Mouse (Mus musculus): Measurements from ENCODE around the gene Hddc2. TPM values are rescaled to one million over a fixed set of nuclear protein-coding genes. Genes with fewer than 3 reads are reported as not detected.

Hddc2 gene
- 87.9 and 88.4 TPM in 2 replicates for polyA plus RNA-seq (2016; fragmentation: Nextera tagmentation; extraction: Ambion mirVana)

GRCm38 (mm10) chr10:31312865-31313848 is at the start of gene Hddc2:
Gene Hddc2, plus strand, starts transcription at chr10:31313383.
- H3K36me3 ChIP-seq (replicated peaks) = peaks cover 23% of the 10 kb centered on the region
- H3K9me3 ChIP-seq = no peaks in the 10 kb centered on the region
- H3K4me1 ChIP-seq = peaks cover 17% of the 10 kb centered on the region
- H3K27ac ChIP-seq = peak within 1 kb of the TSS; percentile 96
- peak; percentile 86 for DNase-seq (ENCODE audit: extremely low spot score, low spot score)
- H3K4me3 ChIP-seq = peak within 1 kb of the TSS; percentile 72
- WGBS = 4% methylated on average over 40 of the region's 44 CpGs
- H3K27me3 ChIP-seq (ENCODE audit: poor library complexity, severe bottlenecking) = no peaks in the 10 kb centered on the region

GRCm38 (mm10) chr10:31272738-31273137 is 40.4 kb upstream of the Hddc2 start:
- Histone ChIP-seq H3K27ac (no peak overlapping the region), H3K27me3 (ENCODE audit: poor library complexity, severe bottlenecking) (no peaks in the 10 kb centered on the region), H3K36me3 (replicated peaks) (no peaks in the 10 kb centered on the region), H3K4me1 (no peaks in the 10 kb centered on the region), H3K9me3 (no peaks in the 10 kb centered on the region), H3K4me3 (no peak overlapping the region)
- WGBS = 77% methylated on average over 2 of the region's 2 CpGs
- no peak for DNase-seq (ENCODE audit: extremely low spot score, low spot score)

DNA sequence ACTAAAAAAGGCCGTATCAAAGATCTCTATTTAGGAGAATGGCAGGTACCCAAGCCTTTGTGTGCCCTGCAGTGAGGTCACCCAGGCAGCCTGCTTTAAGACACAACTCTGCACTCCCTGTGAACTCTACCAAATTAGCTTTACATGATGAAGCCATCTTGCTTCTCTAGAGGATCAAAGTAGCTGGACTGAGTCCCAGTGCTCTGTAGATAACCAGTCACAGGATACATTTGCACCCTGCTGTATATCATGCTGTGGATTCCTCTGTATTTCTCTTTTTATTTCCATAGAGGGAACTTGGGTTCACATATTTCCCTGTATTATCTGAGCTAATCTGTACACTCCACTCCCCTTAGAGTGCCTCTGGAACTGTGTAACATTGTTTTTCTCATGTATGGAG is 40.0 kb upstream of the Hddc2 start:
- Histone ChIP-seq H3K27ac (no peak overlapping the region), H3K27me3 (ENCODE audit: poor library complexity, severe bottlenecking) (no peaks in the 10 kb centered on the region), H3K4me3 (no peak overlapping the region), H3K36me3 (replicated peaks) (no peaks in the 10 kb centered on the region), H3K9me3 (no peaks in the 10 kb centered on the region), H3K4me1 (no peaks in the 10 kb centered on the region)
- DNase-seq (ENCODE audit: extremely low spot score, low spot score) = no peak
- WGBS = 63% methylated on average over 1 of the region's 1 CpGs

- no peak overlapping the region for H3K27ac ChIP-seq
- H3K4me3 ChIP-seq = no peak overlapping the region
- H3K4me1 ChIP-seq = no peaks in the 10 kb centered on the region
- no peaks in the 10 kb centered on the region for H3K27me3 ChIP-seq (ENCODE audit: poor library complexity, severe bottlenecking)
- no peak for DNase-seq (ENCODE audit: extremely low spot score, low spot score)
- H3K36me3 ChIP-seq (replicated peaks) = no peaks in the 10 kb centered on the region
- H3K9me3 ChIP-seq = no peaks in the 10 kb centered on the region
Observed at GRCm38 (mm10) chr10:31287787-31288186, 25.4 kb upstream of the Hddc2 start.

DNA sequence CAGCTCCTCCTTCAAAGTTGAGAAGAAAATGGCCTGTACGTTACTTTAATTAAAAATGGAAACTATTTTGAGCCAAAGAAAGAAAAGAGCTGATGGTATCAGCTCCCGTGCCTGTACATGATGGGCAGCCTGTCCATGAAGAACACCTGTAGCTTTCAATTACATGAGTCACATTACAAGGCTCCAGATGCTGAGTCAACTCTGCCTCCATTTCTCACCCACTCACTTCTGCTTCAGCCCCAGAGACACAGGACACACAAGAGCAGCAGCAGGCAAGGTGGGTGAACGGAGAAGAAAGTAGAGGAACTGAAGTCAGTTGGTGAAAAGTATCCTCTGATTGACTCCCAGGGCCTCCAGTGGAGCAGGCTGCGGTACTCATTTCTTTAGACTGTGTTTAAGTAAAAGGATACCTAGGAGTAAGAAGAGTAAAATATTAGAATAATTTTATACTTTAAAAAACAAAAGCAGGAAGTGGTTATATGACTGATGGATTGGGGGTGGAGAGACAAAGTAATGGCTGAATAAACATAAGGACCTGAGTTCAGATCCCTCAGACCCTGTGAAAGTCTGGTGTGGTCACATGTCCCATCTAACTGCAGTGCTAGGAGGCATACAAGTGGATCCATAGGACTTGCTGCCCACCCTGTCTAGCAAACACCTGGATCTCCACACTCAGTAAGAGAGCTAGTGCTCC is 24.3 kb upstream of the Hddc2 start:
- Histone ChIP-seq H3K27ac (no peak overlapping the region), H3K4me3 (no peak overlapping the region), H3K9me3 (no peaks in the 10 kb centered on the region), H3K27me3 (ENCODE audit: poor library complexity, severe bottlenecking) (no peaks in the 10 kb centered on the region), H3K4me1 (no peaks in the 10 kb centered on the region), H3K36me3 (replicated peaks) (no peaks in the 10 kb centered on the region)
- DNase-seq (ENCODE audit: extremely low spot score, low spot score) = no peak
- 94% methylated on average over 4 of the region's 4 CpGs for WGBS

DNA sequence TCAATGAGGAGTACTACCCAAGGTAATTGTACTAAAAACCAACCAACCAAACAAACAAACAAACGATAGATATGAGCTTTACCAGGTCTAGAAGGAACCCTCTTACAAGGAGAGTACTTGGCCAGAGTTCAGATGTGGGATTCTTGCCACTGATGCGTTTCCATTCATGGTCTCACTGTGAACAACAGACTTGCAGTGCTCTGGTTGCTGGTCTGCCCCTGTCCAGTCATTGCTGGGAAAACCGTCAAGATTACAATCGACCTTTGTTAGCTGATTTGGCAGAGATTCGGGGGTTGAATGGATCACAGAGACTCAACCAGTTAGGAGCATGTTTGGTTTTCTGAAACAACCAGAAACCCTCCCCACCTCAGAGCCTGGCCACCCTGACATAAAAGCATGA is 17.5 kb upstream of the Hddc2 start:
- no peaks in the 10 kb centered on the region for H3K36me3 ChIP-seq (replicated peaks)
- no peak overlapping the region for H3K4me3 ChIP-seq
- peaks cover 18% of the 10 kb centered on the region for H3K4me1 ChIP-seq
- no peaks in the 10 kb centered on the region for H3K9me3 ChIP-seq
- no peak overlapping the region for H3K27ac ChIP-seq
- no peaks in the 10 kb centered on the region for H3K27me3 ChIP-seq (ENCODE audit: poor library complexity, severe bottlenecking)
- no peak for DNase-seq (ENCODE audit: extremely low spot score, low spot score)
- WGBS = 31% methylated on average over 5 of the region's 5 CpGs

DNA sequence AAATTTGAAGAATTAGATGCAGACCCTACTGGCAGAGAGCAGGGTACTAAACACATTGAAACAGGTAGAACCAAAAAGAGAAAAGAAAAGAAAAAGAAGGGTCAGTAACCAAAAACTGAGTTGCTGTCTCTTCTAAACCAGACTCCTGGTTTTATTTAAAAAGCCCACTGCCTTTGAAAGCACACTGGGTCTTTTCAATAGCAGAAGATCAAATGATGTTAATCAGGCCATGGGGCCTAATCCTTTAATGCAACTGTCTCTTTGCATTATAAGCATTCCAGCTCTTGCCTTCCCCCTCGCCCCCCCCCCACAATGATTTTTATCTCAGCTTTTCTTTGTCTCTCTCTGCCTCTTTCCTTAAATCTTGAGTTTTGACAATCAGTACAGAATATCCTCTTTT is 16.7 kb upstream of the Hddc2 start:
- WGBS = 36% methylated on average over 1 of the region's 1 CpGs
- H3K4me1 ChIP-seq = peaks cover 18% of the 10 kb centered on the region
- no peak overlapping the region for H3K4me3 ChIP-seq
- H3K9me3 ChIP-seq = no peaks in the 10 kb centered on the region
- no peak overlapping the region for H3K27ac ChIP-seq
- no peaks in the 10 kb centered on the region for H3K36me3 ChIP-seq (replicated peaks)
- DNase-seq (ENCODE audit: extremely low spot score, low spot score) = no peak
- no peaks in the 10 kb centered on the region for H3K27me3 ChIP-seq (ENCODE audit: poor library complexity, severe bottlenecking)

DNA sequence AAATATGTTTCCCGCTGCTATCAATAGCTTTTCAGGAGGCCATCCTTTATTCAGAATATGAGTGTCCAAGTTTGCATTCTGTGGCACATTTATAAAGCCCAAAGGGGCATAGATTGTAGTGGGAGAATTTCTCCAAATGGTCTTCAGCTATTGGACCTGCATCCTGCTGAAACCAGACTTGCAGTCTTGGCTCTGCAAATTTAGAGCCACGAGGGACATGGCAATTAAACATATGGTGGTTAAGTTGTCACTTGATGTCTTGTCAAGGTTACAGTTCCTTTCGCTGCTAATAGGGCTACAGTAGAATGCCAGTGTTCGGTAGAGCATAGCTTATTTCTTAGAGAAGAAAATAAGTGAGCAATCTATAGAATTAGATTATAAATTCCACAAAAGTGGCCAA is 16.1 kb upstream of the Hddc2 start:
- peaks cover 18% of the 10 kb centered on the region for H3K4me1 ChIP-seq
- DNase-seq (ENCODE audit: extremely low spot score, low spot score) = no peak
- WGBS = 77% methylated on average over 4 of the region's 4 CpGs
- H3K36me3 ChIP-seq (replicated peaks) = no peaks in the 10 kb centered on the region
- H3K4me3 ChIP-seq = no peak overlapping the region
- no peak overlapping the region for H3K27ac ChIP-seq
- no peaks in the 10 kb centered on the region for H3K9me3 ChIP-seq
- H3K27me3 ChIP-seq (ENCODE audit: poor library complexity, severe bottlenecking) = no peaks in the 10 kb centered on the region

- Histone ChIP-seq H3K27me3 (ENCODE audit: poor library complexity, severe bottlenecking) (no peaks in the 10 kb centered on the region), H3K36me3 (replicated peaks) (no peaks in the 10 kb centered on the region), H3K4me3 (no peak overlapping the region), H3K4me1 (peaks cover 18% of the 10 kb centered on the region), H3K9me3 (no peaks in the 10 kb centered on the region), H3K27ac (no peak overlapping the region)
- no peak for DNase-seq (ENCODE audit: extremely low spot score, low spot score)
- WGBS = 62% methylated on average over 2 of the region's 2 CpGs
Observed at GRCm38 (mm10) chr10:31298263-31298662, 14.9 kb upstream of the Hddc2 start.

- Histone ChIP-seq H3K9me3 (no peaks in the 10 kb centered on the region), H3K27ac (no peak overlapping the region), H3K27me3 (ENCODE audit: poor library complexity, severe bottlenecking) (no peaks in the 10 kb centered on the region), H3K4me1 (peaks cover 18% of the 10 kb centered on the region), H3K36me3 (replicated peaks) (no peaks in the 10 kb centered on the region), H3K4me3 (no peak overlapping the region)
- 46% methylated on average over 6 of the region's 6 CpGs for WGBS
- DNase-seq (ENCODE audit: extremely low spot score, low spot score) = peak; percentile 62
Observed at GRCm38 (mm10) chr10:31298921-31299574, 14.1 kb upstream of the Hddc2 start.

- Histone ChIP-seq H3K4me3 (no peak overlapping the region), H3K36me3 (replicated peaks) (no peaks in the 10 kb centered on the region), H3K4me1 (peaks cover 18% of the 10 kb centered on the region), H3K27me3 (ENCODE audit: poor library complexity, severe bottlenecking) (no peaks in the 10 kb centered on the region), H3K9me3 (no peaks in the 10 kb centered on the region), H3K27ac (no peak overlapping the region)
- DNase-seq (ENCODE audit: extremely low spot score, low spot score) = no peak
- 86% methylated on average over 1 of the region's 1 CpGs for WGBS
Observed at GRCm38 (mm10) chr10:31300292-31300691, 12.9 kb upstream of the Hddc2 start.

GRCm38 (mm10) chr10:31303446-31303845 is 9.7 kb upstream of the Hddc2 start:
- H3K4me3 ChIP-seq = no peak overlapping the region
- H3K4me1 ChIP-seq = peaks cover 5% of the 10 kb centered on the region
- no peak overlapping the region for H3K27ac ChIP-seq
- WGBS = 95% methylated on average over 2 of the region's 2 CpGs
- DNase-seq (ENCODE audit: extremely low spot score, low spot score) = no peak
- no peaks in the 10 kb centered on the region for H3K27me3 ChIP-seq (ENCODE audit: poor library complexity, severe bottlenecking)
- H3K9me3 ChIP-seq = no peaks in the 10 kb centered on the region
- H3K36me3 ChIP-seq (replicated peaks) = no peaks in the 10 kb centered on the region
